Mouse (Mus musculus) layer of hippocampus, adult 8-10 months (tissue): Measurements from ENCODE around the gene 2310034G01Rik. TPM values are rescaled to one million over a fixed set of nuclear protein-coding genes. Genes with fewer than 3 reads are reported as not detected.

Experiments used
- DNase-seq, 2 experiments: peaks; one replicate each; pipeline ENCODE4 v3.0.0; 2022; ENCODE audit warnings: low spot score in 2 of 2
- total RNA-seq, 4 experiments: library from RNA; stranded (reverse); gene quantifications; 2 replicates each; pipeline ENCODE4 v1.2.4; 2022

Gene 2310034G01Rik
- total RNA-seq, 4 experiments from 2014 or later: 0.89 to 1.5 (median 1.3) TPM

- no peak for DNase-seq
Observed at GRCm38 (mm10) chr19:46358381-46358780, 8.3 kb upstream of the 2310034G01Rik start.

GRCm38 (mm10) chr19:46357344-46358280 is 7.5 kb upstream of the 2310034G01Rik start:
- DNase-seq: no peak

GRCm38 (mm10) chr19:46356701-46357138 is 6.6 kb upstream of the 2310034G01Rik start:
- peak; percentile 85 to 87 for DNase-seq

GRCm38 (mm10) chr19:46349550-46349949 is 552 bp downstream of the 2310034G01Rik start:
- DNase-seq: no peak

DNA sequence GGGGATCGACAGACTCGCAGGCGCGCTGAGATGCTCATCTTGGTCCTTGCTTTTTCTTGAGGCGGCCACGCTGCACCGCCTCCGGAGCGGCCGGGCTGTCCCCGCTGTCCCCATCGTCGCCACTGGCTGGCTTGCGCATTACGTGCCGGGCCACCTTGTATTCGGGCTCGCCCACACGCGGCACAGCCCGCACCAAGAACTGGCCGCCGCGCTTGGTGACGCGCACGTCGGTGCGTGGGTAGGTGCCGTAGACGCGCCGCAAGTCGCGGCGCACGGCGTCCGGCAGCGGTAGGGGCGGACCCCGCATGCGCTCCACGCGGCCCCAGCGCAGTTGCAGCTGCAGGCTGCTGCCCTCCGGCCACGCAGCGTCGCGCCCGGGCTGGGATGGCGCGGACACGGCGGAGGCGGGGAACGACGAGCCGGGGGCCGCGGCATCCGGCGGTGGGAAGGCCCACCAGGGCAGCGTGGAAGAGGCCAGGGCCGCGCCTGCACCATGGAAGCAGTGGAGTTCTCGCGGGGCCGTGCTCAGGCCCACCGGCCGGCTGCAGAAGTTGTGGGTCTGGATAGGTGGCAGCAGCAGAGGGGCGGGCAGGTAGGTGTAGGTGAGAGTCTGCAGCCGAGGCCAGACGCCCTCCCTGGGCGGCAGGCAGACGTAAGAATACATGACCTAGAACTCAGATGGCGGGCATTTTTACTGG is 1.2 kb downstream of the 2310034G01Rik start:
- peak; percentile 86 to 88 for DNase-seq

DNA sequence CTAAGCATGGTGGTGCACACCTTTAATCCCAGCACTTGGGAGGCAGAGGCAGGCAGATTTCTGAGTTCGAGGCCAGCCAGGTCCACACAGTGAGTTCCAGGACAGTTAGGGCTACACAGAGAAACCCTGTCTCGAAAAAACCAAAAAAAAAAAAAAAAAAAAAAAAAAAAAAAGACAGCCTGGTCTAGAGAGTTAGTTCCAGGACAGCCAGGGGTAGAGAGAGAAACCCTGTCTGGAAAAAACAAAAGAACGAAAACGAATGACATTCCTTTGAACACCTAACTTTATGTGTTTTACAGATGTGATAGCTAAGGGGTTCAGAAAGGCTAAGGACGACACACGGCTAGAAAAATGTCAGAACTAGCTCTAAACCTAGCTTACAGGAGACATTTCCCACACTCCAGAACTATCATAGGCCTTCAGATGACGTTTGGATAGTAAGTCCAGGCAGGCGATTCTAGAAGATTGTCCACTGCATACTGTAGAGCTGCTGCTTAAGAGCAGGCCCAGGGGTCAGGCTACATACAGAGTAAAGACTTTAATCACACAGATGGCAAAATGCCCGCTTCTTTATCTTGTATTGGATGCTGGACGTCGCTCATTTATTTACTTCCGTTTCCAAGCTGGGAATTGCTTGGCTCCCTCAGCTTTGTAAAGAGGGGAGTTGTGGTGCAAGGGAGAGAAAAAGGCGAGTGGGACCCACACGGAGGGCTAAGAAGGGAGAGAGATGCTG is 2.0 kb downstream of the 2310034G01Rik start:
- no peak for DNase-seq

- DNase-seq: no peak
Observed at GRCm38 (mm10) chr19:46347146-46347545, 3.0 kb downstream of the 2310034G01Rik start.

GRCm38 (mm10) chr19:46344710-46345419 is 5.2 kb downstream of the 2310034G01Rik start:
- no peak for DNase-seq

- peak in 1 of 2 experiments; percentile 47 for DNase-seq
Observed at GRCm38 (mm10) chr19:46339287-46339971, 10.7 kb downstream of the 2310034G01Rik start.

DNA sequence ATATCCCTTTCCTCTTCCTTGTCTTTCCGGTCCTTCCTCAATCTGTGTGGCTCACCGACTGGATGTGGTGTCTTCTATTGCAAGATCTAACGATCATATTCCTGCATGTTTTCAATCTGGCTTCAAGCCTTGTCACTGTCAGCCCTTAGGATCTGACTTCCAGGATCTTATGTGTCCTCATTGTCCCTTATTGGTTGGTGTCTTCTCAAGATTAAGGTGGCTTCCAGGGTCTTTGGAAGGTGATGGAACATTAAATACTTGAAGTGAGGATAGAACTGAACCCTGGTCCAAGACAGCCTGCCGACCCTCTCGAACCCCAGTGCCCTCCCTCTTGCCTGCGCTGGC is 11.2 kb downstream of the 2310034G01Rik start:
- DNase-seq: no peak

- DNase-seq: peak; percentile 97 to 99
Observed at GRCm38 (mm10) chr19:46338331-46338936, 11.7 kb downstream of the 2310034G01Rik start, which contains the start of gene Cuedc2. Cuedc2 (minus strand) TSS chr19:46338702.

DNA sequence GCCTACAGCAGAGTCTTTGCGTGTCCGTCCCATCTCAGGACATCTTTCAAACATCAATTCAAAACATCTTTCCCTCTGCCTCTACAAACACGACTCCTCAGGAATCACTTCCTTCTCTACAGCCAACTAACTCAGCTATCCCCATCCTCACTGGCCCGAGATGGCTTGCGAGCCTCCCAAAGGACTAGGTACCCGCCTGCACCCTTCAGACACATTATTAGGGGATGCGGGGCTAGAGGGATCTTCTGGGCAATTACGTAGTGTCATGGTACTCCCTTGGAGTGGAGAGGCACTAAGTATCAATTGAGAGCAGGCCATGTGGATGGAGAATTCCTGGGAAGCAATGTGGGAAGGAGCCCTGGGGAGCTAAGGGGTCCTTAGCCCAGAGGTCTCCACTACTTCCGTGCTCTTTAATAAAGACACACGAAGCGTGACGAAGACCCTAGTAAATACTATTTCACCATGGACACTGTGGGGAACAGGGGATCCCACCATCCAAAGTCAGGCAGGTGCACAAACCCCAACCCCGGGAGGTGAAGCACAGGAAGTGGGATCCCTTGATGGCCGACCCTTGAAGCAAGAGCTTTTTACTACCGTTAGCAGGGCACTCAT is 12.3 kb downstream of the 2310034G01Rik start:
- DNase-seq: no peak

- DNase-seq: no peak
Observed at GRCm38 (mm10) chr19:46333906-46334305, 16.2 kb downstream of the 2310034G01Rik start.

GRCm38 (mm10) chr19:46332721-46333339 is 17.3 kb downstream of the 2310034G01Rik start:
- DNase-seq: peak in 1 of 2 experiments; percentile 12

- DNase-seq: no peak
Observed at GRCm38 (mm10) chr19:46331936-46332335, 18.2 kb downstream of the 2310034G01Rik start.

- peak in 1 of 2 experiments; percentile 10 for DNase-seq
Observed at GRCm38 (mm10) chr19:46331326-46331725, 18.8 kb downstream of the 2310034G01Rik start.

DNA sequence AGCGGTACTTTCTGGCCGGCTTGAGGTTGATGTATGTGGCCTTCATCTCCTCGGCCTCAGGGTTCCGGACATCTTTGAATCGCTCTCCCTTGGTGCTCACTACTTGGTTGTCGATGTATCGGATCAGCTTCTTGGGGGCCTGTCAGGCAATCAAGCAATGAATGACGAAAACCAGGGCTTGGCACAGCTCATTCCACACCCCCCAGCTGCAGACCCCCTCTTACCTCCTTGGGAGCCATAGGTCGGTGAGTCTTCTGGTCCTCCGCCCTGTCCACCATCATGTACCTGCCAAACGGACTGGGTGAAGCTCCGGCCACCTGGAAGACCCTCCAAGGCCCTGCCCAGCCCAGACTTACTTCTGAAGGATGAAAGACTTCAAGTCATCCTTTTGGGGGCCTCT is 19.4 kb downstream of the 2310034G01Rik start:
- peak in 1 of 2 experiments; percentile 14 for DNase-seq

DNA sequence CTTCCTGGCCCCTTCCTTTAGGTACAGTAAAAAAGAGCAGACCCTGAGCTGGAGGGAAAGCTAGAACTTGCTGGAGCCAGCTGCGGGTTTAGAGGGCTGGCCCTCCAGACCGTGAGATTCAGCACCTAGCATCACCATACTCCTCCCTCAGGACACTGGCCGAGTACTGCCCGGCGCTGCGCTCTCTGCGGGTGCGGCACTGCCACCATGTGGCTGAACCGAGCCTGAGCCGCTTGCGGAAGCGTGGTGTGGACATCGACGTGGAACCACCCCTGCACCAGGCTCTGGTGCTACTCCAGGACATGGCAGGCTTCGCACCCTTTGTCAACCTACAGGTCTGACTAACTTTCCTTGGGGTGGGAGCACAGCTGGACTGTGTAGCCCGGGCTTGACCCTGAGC is 20.2 kb downstream of the 2310034G01Rik start:
- peak; percentile 62 to 72 for DNase-seq
